Mouse (Mus musculus) CD4-positive, CD25-positive, alpha-beta regulatory T cell, adult 2 months (primary cell): Measurements from ENCODE around the gene Chst5.

Experiments used
- DNase-seq: peaks from one replicate; pipeline ENCODE4 v3.0.0-alpha.2; 2012; ENCODE audit warnings: low read depth, low spot score

Chst5 gene

DNA sequence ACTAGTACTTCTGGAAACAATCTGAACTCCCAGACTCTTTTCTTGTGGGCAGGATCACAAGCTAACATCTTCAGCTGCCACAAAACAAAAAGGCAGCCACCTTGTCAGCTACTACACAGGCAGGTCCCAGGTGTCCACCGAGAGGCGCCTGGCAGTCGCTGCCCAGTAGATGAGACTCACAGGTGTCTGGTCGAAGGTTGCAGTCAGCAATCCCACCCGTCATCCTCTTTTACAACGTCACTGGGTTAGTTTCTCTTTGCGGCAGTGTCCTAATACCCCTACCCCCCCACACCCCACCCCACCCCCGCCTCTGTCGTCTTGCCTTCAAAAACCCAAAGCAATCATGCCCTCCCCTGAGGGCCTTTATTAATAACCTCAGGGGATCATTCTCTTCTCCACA lies 34.5 kb downstream of the Chst5 start:
- peak; percentile 60 for DNase-seq

DNA sequence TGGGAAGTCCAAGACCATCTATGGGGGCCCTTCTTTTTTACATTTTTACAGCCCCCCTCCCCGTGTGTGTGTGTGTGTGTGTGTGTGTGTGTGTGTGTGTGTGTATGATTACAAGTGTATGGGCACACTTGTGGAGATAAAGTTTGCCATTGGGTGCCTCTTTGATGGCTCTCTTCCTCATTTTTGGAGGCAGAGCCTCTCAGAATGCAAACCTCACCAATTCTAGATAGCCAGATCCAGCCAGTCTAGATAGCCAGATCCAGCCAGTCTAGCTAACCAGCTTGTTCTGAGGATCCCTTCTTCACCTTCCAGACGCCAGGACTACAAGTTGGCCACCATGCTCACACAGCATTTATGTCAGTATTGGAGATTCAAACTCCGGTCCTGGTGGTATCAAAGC lies 39.0 kb downstream of the Chst5 start:
- DNase-seq: no peak

DNA sequence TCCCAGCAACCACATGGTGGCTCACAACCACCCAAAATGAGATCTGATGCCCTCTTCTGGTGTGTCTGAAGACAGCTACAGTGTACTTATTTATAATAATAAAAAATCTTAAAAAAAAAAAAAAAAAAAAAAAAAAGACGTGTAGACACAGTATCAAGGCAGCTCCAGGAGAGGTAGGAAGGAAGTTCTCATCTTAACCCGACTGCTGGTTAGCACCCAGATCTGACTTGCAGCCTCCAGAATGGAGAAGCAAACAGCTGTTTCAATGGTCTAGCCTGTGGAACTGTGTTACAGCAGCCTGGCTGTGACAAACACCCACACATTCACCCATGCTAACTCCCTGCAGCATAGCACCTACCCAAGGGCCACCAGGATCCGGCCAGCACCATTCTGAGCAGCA lies 39.9 kb downstream of the Chst5 start:
- DNase-seq: no peak

DNA sequence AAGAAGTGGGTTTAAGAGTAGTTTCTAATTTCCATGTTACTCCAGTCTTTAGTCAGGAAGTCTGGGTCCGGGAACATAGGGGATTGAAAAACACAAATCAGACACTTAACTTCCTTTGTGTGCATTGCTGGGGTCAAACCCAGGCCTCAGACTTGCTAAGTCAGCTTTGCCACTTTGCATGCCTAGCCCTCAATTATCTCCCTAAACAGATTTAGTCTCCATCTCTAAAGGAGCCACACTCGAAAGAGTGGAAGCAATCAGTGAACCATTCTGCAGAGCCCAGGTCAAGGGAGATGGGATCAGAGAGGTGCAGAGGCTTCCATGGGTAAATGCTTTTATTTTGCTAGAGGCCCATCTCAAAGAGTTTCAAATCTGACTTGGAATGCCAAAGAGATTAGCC lies 41.6 kb downstream of the Chst5 start:
- no peak for DNase-seq

DNA sequence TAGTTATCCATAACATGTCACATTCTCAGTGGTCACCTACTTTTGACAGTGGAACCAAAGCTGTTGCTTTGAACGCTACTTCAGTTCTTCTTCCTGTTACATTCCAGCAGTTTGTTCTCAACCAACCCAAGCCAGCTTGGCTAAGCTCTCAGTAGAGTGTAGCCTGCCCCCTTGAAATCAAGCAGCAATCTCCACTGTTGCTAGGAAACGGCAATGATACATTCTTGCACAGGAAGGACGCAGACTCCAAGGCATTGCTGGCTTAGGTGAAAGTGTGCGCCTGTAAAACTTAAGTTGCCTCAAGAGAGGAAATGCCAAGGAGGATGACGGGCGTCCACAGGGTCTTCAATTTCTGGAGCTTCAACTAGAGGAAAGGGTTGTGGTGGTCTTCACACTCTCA lies 44.4 kb downstream of the Chst5 start:
- no peak for DNase-seq

DNA sequence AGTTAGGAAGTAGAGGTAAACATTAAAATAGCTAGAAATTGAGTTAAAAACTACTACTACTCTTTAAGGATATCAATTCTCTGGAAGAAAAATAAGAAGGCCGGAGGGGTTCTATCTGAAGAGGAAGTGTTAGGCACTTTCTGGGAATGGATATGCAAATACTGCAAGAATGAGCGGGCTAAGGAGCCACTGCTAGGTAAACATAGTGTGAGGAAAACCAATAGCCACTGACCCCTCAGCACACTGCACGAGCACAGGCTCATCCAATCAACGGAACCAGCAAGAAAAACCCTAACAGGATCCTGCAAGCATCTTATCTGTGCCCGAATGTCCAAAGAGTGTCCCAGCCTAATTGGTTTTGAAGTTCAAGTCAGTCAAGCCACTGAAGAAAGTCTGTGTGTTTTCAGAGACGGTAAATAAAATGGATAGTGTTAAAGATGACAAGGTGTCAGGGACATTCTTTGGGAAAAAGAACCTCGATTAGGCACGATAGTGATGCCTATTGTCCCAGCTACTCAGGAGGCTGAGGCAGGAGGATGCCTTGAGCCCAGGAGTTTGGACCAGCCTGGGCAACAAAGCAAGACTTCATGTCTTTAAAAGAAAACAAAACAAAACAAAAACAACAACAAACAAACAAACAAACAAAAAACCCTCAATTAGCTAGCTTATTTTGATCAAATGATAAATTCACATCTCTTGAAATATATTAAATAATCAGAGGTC lies 45.0 kb downstream of the Chst5 start:
- DNase-seq: no peak

DNA sequence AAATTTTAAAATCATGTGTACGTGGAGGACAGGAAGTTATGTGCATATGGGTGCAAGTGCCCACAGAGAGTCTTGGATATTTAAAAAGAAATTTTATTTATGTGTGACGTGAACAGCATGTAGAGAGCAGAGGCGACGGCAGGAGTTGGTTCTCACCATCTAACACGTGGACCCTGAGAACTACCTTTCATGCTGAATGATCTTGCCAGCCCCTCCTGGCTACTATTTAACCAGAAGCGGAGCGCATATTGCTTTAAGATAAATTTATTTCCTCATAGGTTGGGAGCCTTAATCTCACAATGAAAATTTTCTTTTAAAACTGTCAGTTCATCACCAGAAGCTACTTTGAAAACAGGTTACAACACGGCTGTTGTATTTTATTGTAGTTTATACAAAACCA lies 45.6 kb downstream of the Chst5 start:
- DNase-seq: no peak

DNA sequence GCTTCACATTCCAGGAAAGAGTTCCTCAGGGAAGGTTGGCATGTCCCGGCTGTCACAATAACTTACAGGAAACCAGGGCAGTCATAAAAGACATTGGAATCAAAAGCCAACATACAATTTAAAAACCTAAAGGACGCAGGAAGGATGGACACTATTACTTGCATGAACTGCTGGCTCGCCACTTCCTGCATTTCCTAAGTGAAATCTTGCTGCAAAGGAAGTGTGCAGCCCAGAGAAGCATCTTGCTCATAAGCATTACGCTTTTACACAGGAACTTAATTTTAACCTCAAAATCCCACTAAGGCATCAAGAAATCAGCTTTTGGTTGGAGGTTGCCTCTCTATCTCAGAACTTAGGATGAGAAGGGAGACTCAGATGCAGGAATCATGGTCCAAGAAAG lies 47.0 kb downstream of the Chst5 start:
- no peak for DNase-seq

DNA sequence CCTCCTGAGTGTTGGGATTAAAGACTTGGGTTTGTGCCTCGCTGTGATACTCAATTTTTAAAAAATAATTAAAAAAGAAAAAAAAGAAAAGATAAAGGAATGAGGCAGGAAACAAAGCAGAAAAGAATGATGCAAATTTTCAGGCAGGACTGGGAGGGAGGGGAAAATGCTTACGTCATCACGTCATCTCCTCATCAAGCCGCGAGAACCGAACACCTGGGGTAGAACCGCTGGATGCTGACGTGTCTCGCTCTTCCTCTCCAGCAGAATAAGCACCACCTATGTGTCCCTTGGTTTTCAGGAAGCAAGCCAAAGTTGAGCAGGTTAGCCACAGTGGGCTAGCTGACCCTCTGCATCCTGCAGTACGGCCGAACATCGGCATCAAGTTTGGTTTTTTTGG lies 54.3 kb downstream of the Chst5 start:
- DNase-seq: no peak

DNA sequence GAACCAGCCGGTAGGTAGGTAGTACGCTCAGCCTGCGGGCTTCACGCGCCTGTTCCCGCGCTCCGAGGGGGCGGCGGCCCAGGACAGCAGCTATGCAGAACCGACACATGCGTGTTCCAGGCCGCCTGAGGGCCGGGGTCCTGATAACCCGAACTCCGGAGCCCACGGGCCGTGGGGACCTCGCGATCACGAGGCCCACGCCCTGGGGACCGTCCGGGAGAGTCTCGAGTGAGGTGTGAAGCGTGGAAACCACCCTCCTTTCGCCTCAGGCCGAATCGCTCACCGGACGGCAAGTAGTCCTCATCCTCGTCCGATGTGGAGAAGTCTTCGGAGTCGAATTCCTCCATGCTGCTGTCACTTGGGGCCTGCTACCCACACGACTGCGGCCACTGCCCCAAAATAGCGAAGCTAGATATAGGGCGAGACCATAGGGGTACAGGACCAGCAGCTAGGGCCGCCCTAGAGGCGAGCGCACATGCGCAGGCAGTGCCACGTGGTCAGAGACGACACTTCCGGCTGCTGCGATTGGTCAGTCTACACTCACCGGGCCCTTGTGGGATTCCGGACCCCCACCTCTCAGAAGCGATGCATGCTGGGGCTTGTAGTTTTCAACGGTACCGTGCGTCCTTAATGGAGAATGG lies 56.3 kb downstream of the Chst5 start, which contains the start of gene Cfdp1:
Cfdp1 (minus strand) TSS at position 431 of the 641 bp plus-strand sequence.
- DNase-seq: peak; percentile 98

DNA sequence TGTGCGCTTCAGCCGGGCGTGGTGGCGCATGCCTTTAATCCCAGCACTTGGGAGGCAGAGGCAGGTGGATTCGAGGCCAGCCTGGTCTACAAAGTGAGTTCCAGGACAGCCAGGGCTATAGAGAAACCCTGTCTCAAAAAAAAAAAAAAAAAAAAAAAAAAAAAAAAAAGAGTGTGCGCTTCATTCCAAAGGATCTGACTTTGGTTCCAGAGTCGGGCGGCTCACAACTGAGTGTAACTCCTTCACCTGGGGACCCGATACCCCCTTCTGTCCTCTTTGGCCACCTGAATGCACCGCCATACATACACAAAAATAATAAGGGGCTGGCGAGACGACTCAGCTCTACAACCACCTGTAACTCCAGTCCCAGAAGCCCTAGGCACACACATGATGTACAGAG lies 57.0 kb downstream of the Chst5 start:
- DNase-seq: peak; percentile 5

DNA sequence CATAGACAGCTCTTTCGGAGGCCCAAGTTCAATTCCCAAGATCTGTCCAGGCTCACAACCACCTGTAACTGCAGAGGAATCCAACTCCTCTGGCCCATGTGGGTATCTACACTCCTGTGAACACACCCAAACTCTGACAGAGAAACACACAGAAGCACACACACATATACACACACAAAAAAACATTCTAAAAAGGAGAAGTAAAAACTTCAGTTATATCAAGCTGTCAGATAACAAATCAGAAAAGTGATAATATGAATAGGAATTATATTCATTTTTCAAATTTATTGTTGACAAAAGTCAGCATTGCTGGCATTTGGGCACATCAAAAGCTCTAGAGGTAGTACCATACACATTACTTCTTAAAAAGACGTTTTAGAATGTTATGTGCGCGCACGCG lies 63.5 kb downstream of the Chst5 start:
- DNase-seq: no peak
